Mouse (Mus musculus): ENCODE results near the gene Stra8.
A peak's percentile ranks its signal among the peaks of the same experiment; 100 is the strongest.

The Stra8 gene

GRCm38 (mm10) chr6:34919956-34920355, at the start of gene Stra8:
TSS of gene Stra8 (plus strand) at chr6:34920163.
- DNase-seq (ENCODE audit: low spot score in 2 of 2) = no peak

- no peak for DNase-seq (ENCODE audit: low spot score in 2 of 2)
These were observed 49.2 kb upstream of the Stra8 start for GRCm38 (mm10) chr6:34870724-34871123.

- DNase-seq (ENCODE audit: low spot score in 2 of 2) = no peak
These were observed 48.0 kb upstream of the Stra8 start for GRCm38 (mm10) chr6:34871929-34872328.

GRCm38 (mm10) chr6:34872871-34873270, 47.1 kb upstream of the Stra8 start:
- no peak for DNase-seq (ENCODE audit: low spot score in 2 of 2)

GRCm38 (mm10) chr6:34874101-34874921, 45.7 kb upstream of the Stra8 start:
- DNase-seq (ENCODE audit: low spot score in 2 of 2) = no peak

- DNase-seq (ENCODE audit: low spot score in 2 of 2) = peak in 1 of 2 experiments; percentile 44
These were observed 44.6 kb upstream of the Stra8 start for GRCm38 (mm10) chr6:34875268-34875761.

- DNase-seq (ENCODE audit: low spot score in 2 of 2) = no peak
These were observed 43.8 kb upstream of the Stra8 start for GRCm38 (mm10) chr6:34875966-34876834.

GRCm38 (mm10) chr6:34876835-34877156, 43.2 kb upstream of the Stra8 start:
- no peak for DNase-seq (ENCODE audit: low spot score in 2 of 2)

- peak; percentile 82 to 87 for DNase-seq (ENCODE audit: low spot score in 2 of 2)
These were observed 42.2 kb upstream of the Stra8 start, which contains the start of gene Cyren for GRCm38 (mm10) chr6:34877509-34878321. TSS of gene Cyren (minus strand) at chr6:34878060.

GRCm38 (mm10) chr6:34879101-34879740, 40.7 kb upstream of the Stra8 start:
- no peak for DNase-seq (ENCODE audit: low spot score in 2 of 2)

GRCm38 (mm10) chr6:34879911-34880475, 40.0 kb upstream of the Stra8 start:
- DNase-seq (ENCODE audit: low spot score in 2 of 2) = peak; percentile 70 to 76

- no peak for DNase-seq (ENCODE audit: low spot score in 2 of 2)
These were observed 35.2 kb upstream of the Stra8 start for GRCm38 (mm10) chr6:34884724-34885123.

GRCm38 (mm10) chr6:34887131-34887850, 32.7 kb upstream of the Stra8 start:
- no peak for DNase-seq (ENCODE audit: low spot score in 2 of 2)

GRCm38 (mm10) chr6:34889185-34889584, 30.8 kb upstream of the Stra8 start:
- no peak for DNase-seq (ENCODE audit: low spot score in 2 of 2)

- no peak for DNase-seq (ENCODE audit: low spot score in 2 of 2)
These were observed 24.4 kb upstream of the Stra8 start for GRCm38 (mm10) chr6:34895569-34895968.

- DNase-seq (ENCODE audit: low spot score in 2 of 2) = no peak
These were observed 23.7 kb upstream of the Stra8 start for GRCm38 (mm10) chr6:34896168-34896780.

GRCm38 (mm10) chr6:34899127-34899526, 20.8 kb upstream of the Stra8 start:
- DNase-seq (ENCODE audit: low spot score in 2 of 2) = no peak

- no peak for DNase-seq (ENCODE audit: low spot score in 2 of 2)
These were observed 19.0 kb upstream of the Stra8 start for GRCm38 (mm10) chr6:34900990-34901389.

GRCm38 (mm10) chr6:34901911-34902444, 18.0 kb upstream of the Stra8 start:
- DNase-seq (ENCODE audit: low spot score in 2 of 2) = no peak
